Mouse (Mus musculus) E14TG2a.4 (cell line): ENCODE measurements around the gene Cxcr4.

Source experiments
- CTCF ChIP-seq: conservative IDR thresholded peaks from 2 replicates; pipeline ENCODE4 v1.5.1; 2014; ENCODE audit warnings: low read length
- POU5F1 ChIP-seq: IDR thresholded peaks from 2 replicates; pipeline ENCODE4 v1.6.1; 2014; ENCODE audit warnings: low read length, borderline replicate concordance

- TF ChIP-seq CTCF (no peak), POU5F1 (no peak)
These were observed 24.5 kb upstream of the Cxcr4 start for GRCm38 (mm10) chr1:128616586-128616985.
